Mouse (Mus musculus) gastrocnemius, adult 2 months (tissue): Measurements from ENCODE around the gene Pdyn. TPM values are rescaled to one million over a fixed set of nuclear protein-coding genes. Genes with fewer than 3 reads are reported as not detected.
A peak's percentile ranks its signal among the peaks of the same experiment; 100 is the strongest.

Experiments
- DNase-seq: peaks from one replicate; pipeline ENCODE4 v3.0.0; 2022
- H3K27ac ChIP-seq: fragments of 200-600 bp; 2 replicates; pipeline ENCODE4 v1.8.1; 2022; ENCODE audit warnings: mild to moderate bottlenecking
- H3K4me3 ChIP-seq: fragments of 200-600 bp; 2 replicates; pipeline ENCODE4 v1.8.1; 2022; ENCODE audit warnings: mild to moderate bottlenecking, moderate library complexity
- CTCF ChIP-seq: fragments of 200-600 bp; IDR thresholded peaks from 2 replicates; pipeline ENCODE4 v1.8.1; 2022; ENCODE audit warnings: antibody characterized with exemption, mild to moderate bottlenecking, moderate library complexity
- intact Hi-C: fragments of 180-260 bp; cut with DNase I; formaldehyde crosslinking; loops from one replicate; pipeline ENCODE4 v1.15.1; 2025
- total RNA-seq, 2 experiments: library from RNA; stranded (reverse); gene quantifications; 2 replicates each; pipeline ENCODE4 v1.2.3; 2021

Pdyn gene
- total RNA-seq, 2 experiments from 2014 or later: not detected

- DNase-seq: no peak
- intact Hi-C loops: no loop called here
- Histone ChIP-seq H3K27ac (no peak overlapping the region), H3K4me3 (no peak overlapping the region)
- TF ChIP-seq CTCF: no peak
These were observed 19.4 kb downstream of the Pdyn start for GRCm38 (mm10) chr2:129680236-129680635.

- intact Hi-C loops: loop anchor here (5.0 kb wide), 1 partner anchor 177 kb away; no protein-coding TSS in a partner anchor
- Histone ChIP-seq H3K27ac (no peak overlapping the region), H3K4me3 (no peak overlapping the region)
- no peak for DNase-seq
- TF ChIP-seq CTCF: no peak
These were observed 20.6 kb downstream of the Pdyn start for GRCm38 (mm10) chr2:129679066-129679465.

DNA sequence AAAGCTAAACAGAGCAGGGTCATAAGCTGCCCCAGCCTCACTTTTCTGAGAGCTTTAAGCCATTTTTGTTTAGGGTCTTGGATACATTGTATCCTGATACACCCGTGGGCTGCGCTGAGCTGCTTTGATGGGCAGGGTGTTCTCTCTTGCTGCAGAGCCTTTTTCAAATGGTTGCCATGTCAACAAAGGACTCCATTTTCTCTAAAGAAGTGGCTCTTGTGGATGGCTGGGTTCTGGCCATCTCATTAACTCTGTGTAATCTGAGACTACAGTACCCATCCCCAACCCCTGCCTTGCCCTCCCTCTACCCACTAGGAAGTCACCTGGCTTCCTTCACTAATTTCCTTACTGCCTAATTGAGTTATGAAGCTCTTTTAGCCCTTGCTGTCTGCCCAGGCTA lies 22.0 kb downstream of the Pdyn start:
- Histone ChIP-seq H3K27ac (no peak overlapping the region), H3K4me3 (no peak overlapping the region)
- intact Hi-C loops: loop anchor here (5.0 kb wide), 1 partner anchor 175 kb away; no protein-coding TSS in a partner anchor
- no peak for DNase-seq
- no peak for TF ChIP-seq CTCF

DNA sequence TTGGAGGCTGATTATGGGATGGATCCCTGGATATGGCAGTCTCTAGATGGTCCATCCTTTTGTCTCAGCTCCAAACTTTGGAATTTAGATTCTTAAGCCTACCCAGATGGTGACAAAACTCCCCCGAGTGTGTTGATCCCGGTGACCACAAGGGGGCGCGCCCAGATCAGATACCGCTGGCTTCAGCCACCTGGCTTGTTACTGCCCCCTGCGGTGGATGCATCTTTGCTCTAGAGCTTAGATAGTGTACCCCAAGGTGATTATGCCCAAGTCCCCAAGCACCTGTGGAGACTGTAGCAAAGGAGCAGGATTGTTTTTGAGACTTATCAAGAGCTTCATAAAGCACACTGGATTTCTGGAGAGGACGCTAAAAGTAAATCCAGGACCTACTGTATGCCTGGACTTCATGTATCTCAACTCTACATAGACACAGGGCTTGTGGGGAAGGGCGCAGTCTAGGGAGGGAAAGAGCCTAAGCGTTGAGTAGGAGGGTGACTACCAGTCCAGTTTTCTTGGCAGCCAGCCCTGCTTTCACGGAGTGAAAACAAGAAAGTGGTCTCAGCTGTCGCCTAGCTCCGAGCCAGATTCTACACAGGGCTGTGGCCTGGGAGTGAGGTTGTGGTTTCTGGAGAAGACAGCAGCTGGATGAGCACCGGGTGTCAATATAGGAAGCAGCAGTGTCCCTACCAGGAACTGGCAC lies 24.6 kb downstream of the Pdyn start:
- H3K27ac ChIP-seq: no peak overlapping the region
- peak; percentile 96 for TF ChIP-seq CTCF
- no peak overlapping the region for H3K4me3 ChIP-seq
- peak; percentile 85 for DNase-seq
- intact Hi-C loops: loop anchor here (1.0 to 5.0 kb wide), 2 partner anchors 173 to 198 kb away; no protein-coding TSS in a partner anchor

DNA sequence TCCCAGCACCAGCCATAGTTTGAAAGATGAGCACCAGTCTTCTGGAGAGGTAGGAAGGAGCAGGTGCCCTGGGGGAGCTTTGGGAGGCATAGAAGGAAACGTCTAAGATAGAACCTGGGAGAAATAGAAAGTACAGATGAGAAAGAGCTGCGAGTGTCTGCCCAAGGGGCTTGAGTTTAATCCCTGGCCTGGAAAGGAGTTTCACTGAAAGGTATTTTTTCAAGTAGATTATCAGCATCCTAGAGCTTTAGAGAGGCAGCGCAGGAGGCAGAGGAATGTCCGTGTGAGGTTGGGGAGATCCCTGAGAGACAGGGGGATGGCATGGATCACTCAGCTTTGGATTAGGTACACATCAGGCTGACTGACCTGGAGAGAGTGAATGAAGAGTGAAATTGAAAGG lies 27.7 kb downstream of the Pdyn start:
- no peak overlapping the region for H3K4me3 ChIP-seq
- TF ChIP-seq CTCF: no peak
- no peak for DNase-seq
- H3K27ac ChIP-seq: no peak overlapping the region
- intact Hi-C loops: no loop called here

GRCm38 (mm10) chr2:129662484-129662883 lies 37.2 kb downstream of the Pdyn start:
- no peak overlapping the region for H3K4me3 ChIP-seq
- DNase-seq: no peak
- no peak for TF ChIP-seq CTCF
- intact Hi-C loops: no loop called here
- H3K27ac ChIP-seq: no peak overlapping the region

- no peak for DNase-seq
- Histone ChIP-seq H3K27ac (no peak overlapping the region), H3K4me3 (no peak overlapping the region)
- TF ChIP-seq CTCF: peak; percentile 48
- intact Hi-C loops: no loop called here
These were observed 39.6 kb downstream of the Pdyn start for GRCm38 (mm10) chr2:129660020-129660419.

DNA sequence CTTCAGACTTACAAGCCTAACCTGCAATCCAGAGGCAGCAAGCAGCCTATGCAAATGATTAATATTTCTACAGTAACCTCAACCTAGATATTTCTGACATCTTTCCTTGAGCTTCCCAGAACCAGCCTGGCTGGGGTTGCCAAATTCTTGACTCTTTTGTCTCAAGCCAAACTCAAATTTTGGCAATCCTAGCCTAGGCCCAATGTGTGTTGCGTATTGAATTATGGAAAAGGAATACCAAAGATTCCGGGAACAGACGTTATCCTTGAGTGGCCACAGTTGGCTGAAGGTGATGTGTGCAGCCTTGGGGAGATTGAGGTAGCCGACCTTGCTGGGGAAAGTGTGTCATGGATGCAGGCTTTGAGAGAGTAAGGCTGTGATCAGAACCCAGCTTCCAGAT lies 40.8 kb downstream of the Pdyn start:
- no peak overlapping the region for H3K27ac ChIP-seq
- no peak for TF ChIP-seq CTCF
- intact Hi-C loops: loop anchor here (5.0 kb wide), 1 partner anchor 156 kb away; no protein-coding TSS in a partner anchor
- no peak overlapping the region for H3K4me3 ChIP-seq
- no peak for DNase-seq

GRCm38 (mm10) chr2:129655033-129655432 lies 44.6 kb downstream of the Pdyn start:
- DNase-seq: no peak
- no peak for TF ChIP-seq CTCF
- intact Hi-C loops: loop anchor here (5.0 kb wide), 1 partner anchor 153 kb away; no protein-coding TSS in a partner anchor
- no peak overlapping the region for H3K4me3 ChIP-seq
- H3K27ac ChIP-seq: no peak overlapping the region

DNA sequence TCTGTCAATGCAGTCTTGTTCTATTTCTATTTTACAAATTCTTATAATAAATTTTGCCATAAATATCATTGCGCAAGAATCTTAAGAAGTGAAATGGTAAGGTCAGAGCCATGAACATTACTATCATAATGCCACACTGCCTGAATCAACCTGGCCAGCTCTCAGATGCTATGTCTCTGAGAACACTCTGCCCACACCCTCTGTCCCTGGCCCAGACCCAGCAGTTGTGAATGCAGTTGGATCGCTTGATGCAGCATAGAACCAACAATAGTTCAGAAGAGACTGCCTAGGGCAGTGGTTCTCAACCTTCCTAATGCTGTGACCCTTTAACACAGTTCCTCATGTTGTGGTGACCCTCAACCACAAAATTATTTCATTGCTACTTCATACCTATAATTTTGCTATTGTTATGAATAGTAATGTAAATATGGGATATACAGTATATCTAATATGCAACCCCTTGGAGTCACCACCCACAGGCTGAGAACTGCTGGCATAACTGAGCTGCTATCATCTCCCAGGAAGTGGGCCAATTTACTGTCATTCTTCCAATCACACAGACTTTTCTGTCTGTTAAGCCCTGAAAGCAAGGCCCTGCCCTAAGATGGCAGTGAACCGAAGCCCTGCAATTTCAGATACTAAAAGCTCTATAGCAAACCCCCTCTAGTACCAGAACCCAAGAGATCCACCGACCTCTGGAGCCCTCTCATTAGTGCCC lies 45.3 kb downstream of the Pdyn start:
- intact Hi-C loops: no loop called here
- TF ChIP-seq CTCF: no peak
- Histone ChIP-seq H3K4me3 (no peak overlapping the region), H3K27ac (no peak overlapping the region)
- DNase-seq: peak; percentile 38

- no peak overlapping the region for H3K4me3 ChIP-seq
- no peak for TF ChIP-seq CTCF
- DNase-seq: no peak
- no peak overlapping the region for H3K27ac ChIP-seq
- intact Hi-C loops: no loop called here
These were observed 46.0 kb downstream of the Pdyn start for GRCm38 (mm10) chr2:129653632-129654031.

- intact Hi-C loops: no loop called here
- DNase-seq: peak; percentile 71
- Histone ChIP-seq H3K4me3 (no peak overlapping the region), H3K27ac (no peak overlapping the region)
- TF ChIP-seq CTCF: no peak
These were observed 47.0 kb downstream of the Pdyn start for GRCm38 (mm10) chr2:129652616-129653015.

Other genes with a start within 250 kb of the Pdyn start
- gene F830045P16Rik, start 163.2 kb downstream of the Pdyn start, total RNA-seq: not detected
- gene Sirpa, start 107.0 kb downstream of the Pdyn start, total RNA-seq: 1 to 10 TPM; 5.0 to 7.4 TPM
- 1 to 10 TPM; 5.0 to 8.9 TPM for gene Stk35, start 100.7 kb upstream of the Pdyn start, total RNA-seq